Mouse (Mus musculus) bone marrow macrophage, adult 2 months (primary cell): Measurements from ENCODE around the gene Vmn2r44. TPM values are rescaled to one million over a fixed set of nuclear protein-coding genes. Genes with fewer than 3 reads are reported as not detected.
"Not testable (repeated sequence)": the region's sequence is repeated elsewhere in the genome, so short reads cannot be mapped to it uniquely, and the experiment has no call there.

Source experiments
- H3K27ac ChIP-seq: 2 replicates; pipeline ENCODE4 v1.5.1; 2012; ENCODE audit warnings: low read depth, low read length; ENCODE audit not compliant: insufficient read depth
- H3K4me1 ChIP-seq: 2 replicates; pipeline ENCODE4 v1.6.1; 2012; ENCODE audit warnings: low read length; ENCODE audit not compliant: control insufficient read depth, insufficient read depth
- H3K4me3 ChIP-seq: 2 replicates; pipeline ENCODE4 v1.5.1; 2012; ENCODE audit warnings: mild to moderate bottlenecking, low read length, moderate library complexity; ENCODE audit not compliant: insufficient read depth
- polyA plus RNA-seq: library from polyadenylated mRNA; stranded (reverse); fragments of >200 nt; gene quantifications from 2 replicates; pipeline ENCODE4 v1.2.4, GENCODE M21; 2012; ENCODE audit not compliant: missing spikeins, insufficient read depth, insufficient read length

The Vmn2r44 gene
- 0.13 and 0.16 TPM in 2 replicates for polyA plus RNA-seq

- H3K4me1 ChIP-seq, H3K4me3 ChIP-seq, H3K27ac ChIP-seq: not testable (repeated sequence)
These were observed at the start of gene Vmn2r44 for GRCm38 (mm10) chr7:8383233-8383632. Gene Vmn2r44, minus strand, starts transcription at chr7:8383333.

GRCm38 (mm10) chr7:8357879-8358278 is 25.3 kb downstream of the Vmn2r44 start:
- not testable (repeated sequence) for H3K27ac ChIP-seq, H3K4me3 ChIP-seq, H3K4me1 ChIP-seq

Other genes with a start within 250 kb of the Vmn2r44 start
- not detected in 2 replicates for gene Vmn2r41, start 221.7 kb downstream of the Vmn2r44 start, polyA plus RNA-seq
- 0.24 TPM in 1 of 2 replicates, not detected in the other for gene Vmn2r42, start 183.0 kb downstream of the Vmn2r44 start, polyA plus RNA-seq
- gene Vmn2r43, start 122.7 kb downstream of the Vmn2r44 start, polyA plus RNA-seq, result not detected in 2 replicates
- not detected in 2 replicates for gene Vmn2r45, start 105.7 kb upstream of the Vmn2r44 start, polyA plus RNA-seq